Mouse (Mus musculus): ENCODE data around the gene Prr15l. TPM values are rescaled to one million over a fixed set of nuclear protein-coding genes. Genes with fewer than 3 reads are reported as not detected.

The Prr15l gene
- polyA plus RNA-seq, 1 experiment from 2014 or later = 0.19 TPM

DNA sequence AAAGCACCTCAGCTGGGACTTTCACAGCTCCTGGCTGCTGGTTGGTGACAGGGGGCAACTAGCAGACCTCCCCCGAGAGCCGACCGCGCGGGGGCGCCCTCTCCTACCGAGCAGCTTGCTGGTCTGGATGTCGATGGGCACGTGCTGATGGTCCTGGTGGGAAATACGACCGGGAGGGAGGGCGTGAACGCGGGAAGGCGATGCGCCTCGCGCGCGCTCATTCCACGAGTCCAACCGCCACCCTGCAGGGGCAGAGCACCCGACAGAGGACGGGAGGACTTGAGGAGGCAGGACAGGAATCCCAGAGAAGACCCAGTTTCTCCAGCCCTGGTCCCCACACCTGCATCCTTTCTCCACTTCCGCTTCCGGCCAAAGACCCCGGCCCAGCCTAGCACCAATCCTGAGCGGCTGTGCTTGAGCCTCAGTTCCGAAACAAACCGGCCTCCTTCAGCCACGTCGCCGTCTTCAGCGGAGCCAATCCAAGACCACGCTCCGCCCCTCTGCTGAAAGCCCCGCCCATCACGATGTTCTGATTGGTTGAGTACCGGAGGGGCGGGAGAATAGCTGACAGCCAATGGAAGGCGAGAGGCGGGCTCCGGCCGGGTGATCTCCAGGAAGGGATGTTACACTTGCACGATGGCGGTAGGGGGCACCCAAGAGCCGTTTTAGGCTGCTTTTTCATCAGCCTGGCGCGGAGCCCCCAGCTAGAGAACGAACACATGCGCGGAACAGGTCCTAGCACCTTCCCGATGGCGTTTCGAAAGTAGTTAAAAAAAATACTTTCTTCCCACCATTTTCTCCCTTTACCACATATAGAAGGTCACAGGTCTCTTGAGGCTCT is 11.6 kb upstream of the Prr15l start, which contains the start of gene Cdk5rap3:
Gene Cdk5rap3 (minus strand): TSS at position 453 of the 841 bp plus-strand sequence.
- Histone ChIP-seq H3K4me1 (ENCODE audit: control insufficient read depth, insufficient read depth, low read length) (peaks cover 9% of the 10 kb centered on the region), H3K9ac (ENCODE audit: low read length) (peak within 1 kb of the TSS; percentile 75), H3K4me2 (peak within 1 kb of the TSS; percentile 94), H3K27ac (ENCODE audit: low read depth, low read length) (peak within 1 kb of the TSS; percentile 50), H3K9me3 (ENCODE audit: control insufficient read depth, low read length) (no peaks in the 10 kb centered on the region), H3K36me3 (ENCODE audit: control insufficient read depth, insufficient read depth, low read length) (peaks cover 3% of the 10 kb centered on the region; the same call in 1 of the 2 replicates), H3K4me3 (ENCODE audit: low read depth, low read length) (peak within 1 kb of the TSS; percentile 79), H3K27me3 (ENCODE audit: control insufficient read depth, insufficient read depth, low read length) (no peaks in the 10 kb centered on the region)
- WGBS = under 1% methylated on average over 55 of the region's 55 CpGs
- peak; percentile 97 for ATAC-seq (ENCODE audit: low FRiP score)
- DNase-seq (ENCODE audit: low spot score, missing footprints) = peak; percentile 100

GRCm38 (mm10) chr11:96916885-96917396 is 11.0 kb upstream of the Prr15l start:
- Histone ChIP-seq H3K9ac (ENCODE audit: low read length) (no peak overlapping the region), H3K27ac (ENCODE audit: low read depth, low read length) (no peak overlapping the region), H3K4me1 (ENCODE audit: control insufficient read depth, insufficient read depth, low read length) (peaks cover 9% of the 10 kb centered on the region), H3K4me3 (ENCODE audit: low read depth, low read length) (peak overlapping the region; percentile 79; the same call in 1 of the 2 replicates), H3K36me3 (ENCODE audit: control insufficient read depth, insufficient read depth, low read length) (no peaks in the 10 kb centered on the region), H3K4me2 (peak overlapping the region; percentile 29; the same call in 1 of the 2 replicates), H3K27me3 (ENCODE audit: control insufficient read depth, insufficient read depth, low read length) (no peaks in the 10 kb centered on the region), H3K9me3 (ENCODE audit: control insufficient read depth, low read length) (no peaks in the 10 kb centered on the region)
- no peak; the same call in 1 of the 2 replicates for ATAC-seq (ENCODE audit: low FRiP score)
- no peak for DNase-seq (ENCODE audit: low spot score, missing footprints)
- WGBS = 33% methylated on average over 12 of the region's 13 CpGs

DNA sequence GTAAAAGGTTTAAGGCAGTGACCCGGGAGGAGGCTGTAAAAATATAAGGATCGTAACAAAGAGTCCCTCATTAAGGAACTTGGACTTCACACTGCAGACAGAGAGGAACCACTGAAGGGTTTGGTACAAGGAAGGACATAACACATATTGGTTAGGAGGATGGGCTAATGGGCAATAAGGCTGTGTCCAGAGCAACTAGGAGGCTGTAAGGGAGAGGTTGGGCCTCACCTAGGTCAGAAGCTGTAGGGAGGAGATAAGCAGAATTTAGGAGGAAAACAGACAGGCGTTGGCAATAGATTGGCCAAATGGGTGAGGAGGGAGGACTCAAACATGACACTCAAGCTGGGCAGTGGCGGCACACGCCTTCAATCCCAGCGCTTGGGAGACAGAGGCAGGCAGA is 10.5 kb upstream of the Prr15l start:
- DNase-seq (ENCODE audit: low spot score, missing footprints) = no peak
- Histone ChIP-seq H3K36me3 (ENCODE audit: control insufficient read depth, insufficient read depth, low read length) (no peaks in the 10 kb centered on the region), H3K4me1 (ENCODE audit: control insufficient read depth, insufficient read depth, low read length) (peaks cover 9% of the 10 kb centered on the region), H3K9ac (ENCODE audit: low read length) (no peak overlapping the region), H3K9me3 (ENCODE audit: control insufficient read depth, low read length) (no peaks in the 10 kb centered on the region), H3K4me3 (ENCODE audit: low read depth, low read length) (no peak overlapping the region), H3K27me3 (ENCODE audit: control insufficient read depth, insufficient read depth, low read length) (no peaks in the 10 kb centered on the region), H3K4me2 (no peak overlapping the region), H3K27ac (ENCODE audit: low read depth, low read length) (no peak overlapping the region)
- ATAC-seq (ENCODE audit: low FRiP score) = no peak
- WGBS = 87% methylated on average over 6 of the region's 6 CpGs

DNA sequence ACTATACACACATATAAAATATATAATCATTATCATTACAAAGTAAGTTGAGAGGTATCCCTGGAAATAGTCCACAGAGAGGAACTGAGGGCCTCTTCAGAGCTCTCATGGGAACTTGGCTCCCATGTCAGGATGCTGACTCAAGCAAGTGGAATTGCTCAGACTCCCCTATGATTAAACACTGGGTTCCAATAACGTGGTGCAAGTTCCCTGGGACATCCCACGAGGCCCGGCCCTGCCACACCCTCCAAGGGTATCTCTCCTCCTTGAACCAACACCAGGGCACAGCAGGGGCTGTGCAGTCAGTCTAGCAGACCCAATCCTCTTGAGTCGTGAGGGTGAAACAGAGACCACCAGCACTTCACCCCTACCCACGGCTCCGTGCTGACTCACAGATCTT is 8.9 kb upstream of the Prr15l start:
- H3K36me3 ChIP-seq (ENCODE audit: control insufficient read depth, insufficient read depth, low read length) = no peaks in the 10 kb centered on the region
- H3K4me3 ChIP-seq (ENCODE audit: low read depth, low read length) = no peak overlapping the region
- no peak overlapping the region for H3K4me2 ChIP-seq
- DNase-seq (ENCODE audit: low spot score, missing footprints) = no peak
- no peak for ATAC-seq (ENCODE audit: low FRiP score)
- H3K9ac ChIP-seq (ENCODE audit: low read length) = no peak overlapping the region
- no peaks in the 10 kb centered on the region for H3K27me3 ChIP-seq (ENCODE audit: control insufficient read depth, insufficient read depth, low read length)
- H3K4me1 ChIP-seq (ENCODE audit: control insufficient read depth, insufficient read depth, low read length) = peaks cover 9% of the 10 kb centered on the region
- no peaks in the 10 kb centered on the region for H3K9me3 ChIP-seq (ENCODE audit: control insufficient read depth, low read length)
- WGBS = 67% methylated on average over 6 of the region's 6 CpGs
- no peak overlapping the region for H3K27ac ChIP-seq (ENCODE audit: low read depth, low read length)

GRCm38 (mm10) chr11:96924861-96925260 is 3.0 kb upstream of the Prr15l start:
- no peak overlapping the region for H3K4me2 ChIP-seq
- H3K9me3 ChIP-seq (ENCODE audit: control insufficient read depth, low read length) = no peaks in the 10 kb centered on the region
- H3K4me3 ChIP-seq (ENCODE audit: low read depth, low read length) = no peak overlapping the region
- DNase-seq (ENCODE audit: low spot score, missing footprints) (no peak), ATAC-seq (ENCODE audit: low FRiP score) (no peak)
- H3K27ac ChIP-seq (ENCODE audit: low read depth, low read length) = no peak overlapping the region
- WGBS = 85% methylated on average over 11 of the region's 11 CpGs
- no peak overlapping the region for H3K9ac ChIP-seq (ENCODE audit: low read length)
- no peaks in the 10 kb centered on the region for H3K27me3 ChIP-seq (ENCODE audit: control insufficient read depth, insufficient read depth, low read length)
- H3K36me3 ChIP-seq (ENCODE audit: control insufficient read depth, insufficient read depth, low read length) = no peaks in the 10 kb centered on the region
- H3K4me1 ChIP-seq (ENCODE audit: control insufficient read depth, insufficient read depth, low read length) = no peaks in the 10 kb centered on the region

- H3K36me3 ChIP-seq (ENCODE audit: control insufficient read depth, insufficient read depth, low read length) = no peaks in the 10 kb centered on the region
- H3K4me3 ChIP-seq (ENCODE audit: low read depth, low read length) = no peak overlapping the region
- no peaks in the 10 kb centered on the region for H3K27me3 ChIP-seq (ENCODE audit: control insufficient read depth, insufficient read depth, low read length)
- no peak overlapping the region for H3K9ac ChIP-seq (ENCODE audit: low read length)
- ATAC-seq (ENCODE audit: low FRiP score) (no peak), DNase-seq (ENCODE audit: low spot score, missing footprints) (no peak)
- H3K4me1 ChIP-seq (ENCODE audit: control insufficient read depth, insufficient read depth, low read length) = no peaks in the 10 kb centered on the region
- H3K27ac ChIP-seq (ENCODE audit: low read depth, low read length) = no peak overlapping the region
- H3K4me2 ChIP-seq = no peak overlapping the region
- no peaks in the 10 kb centered on the region for H3K9me3 ChIP-seq (ENCODE audit: control insufficient read depth, low read length)
- 85% methylated on average over 12 of the region's 12 CpGs for WGBS
Measured at GRCm38 (mm10) chr11:96925469-96926148, 2.3 kb upstream of the Prr15l start.

- Histone ChIP-seq H3K9ac (ENCODE audit: low read length) (no peak overlapping the region), H3K4me1 (ENCODE audit: control insufficient read depth, insufficient read depth, low read length) (no peaks in the 10 kb centered on the region), H3K27me3 (ENCODE audit: control insufficient read depth, insufficient read depth, low read length) (no peaks in the 10 kb centered on the region), H3K4me2 (no peak overlapping the region), H3K9me3 (ENCODE audit: control insufficient read depth, low read length) (no peaks in the 10 kb centered on the region), H3K4me3 (ENCODE audit: low read depth, low read length) (no peak overlapping the region), H3K36me3 (ENCODE audit: control insufficient read depth, insufficient read depth, low read length) (no peaks in the 10 kb centered on the region), H3K27ac (ENCODE audit: low read depth, low read length) (no peak overlapping the region)
- no peak for ATAC-seq (ENCODE audit: low FRiP score)
- no peak for DNase-seq (ENCODE audit: low spot score, missing footprints)
- WGBS = 82% methylated on average over 5 of the region's 5 CpGs
Measured at GRCm38 (mm10) chr11:96926587-96926986, 1.3 kb upstream of the Prr15l start.

DNA sequence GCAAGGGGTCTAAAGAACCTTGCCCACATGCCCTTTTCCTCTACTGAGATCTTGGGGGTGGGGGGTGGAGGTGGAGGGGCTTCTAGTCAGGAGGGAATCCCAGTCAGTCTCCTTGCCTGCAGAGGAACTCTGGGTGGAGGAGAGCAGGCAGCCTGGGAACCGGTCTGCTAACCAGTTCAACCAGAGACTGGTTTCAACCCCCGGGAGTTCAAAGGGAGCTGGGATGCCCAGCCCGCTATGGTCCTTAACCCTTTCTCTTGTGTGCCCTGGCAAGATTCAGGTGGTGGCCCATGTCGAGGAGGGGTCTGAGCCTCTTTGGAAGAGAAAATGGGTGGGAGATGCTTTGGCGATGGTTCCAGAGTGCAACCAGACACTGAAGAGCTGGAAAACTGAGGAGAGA is 787 bp downstream of the Prr15l start:
- H3K27ac ChIP-seq (ENCODE audit: low read depth, low read length) = no peak overlapping the region
- 5% methylated on average over 5 of the region's 5 CpGs for WGBS
- ATAC-seq (ENCODE audit: low FRiP score) = no peak

More for the DNA sequence above, 787 bp downstream of the Prr15l start:
- H3K4me3 ChIP-seq (ENCODE audit: low read depth, low read length) = no peak overlapping the region
- H3K27me3 ChIP-seq (ENCODE audit: control insufficient read depth, insufficient read depth, low read length) = no peaks in the 10 kb centered on the region
- no peak for DNase-seq (ENCODE audit: low spot score, missing footprints)
- H3K9ac ChIP-seq (ENCODE audit: low read length) = no peak overlapping the region
- H3K4me1 ChIP-seq (ENCODE audit: control insufficient read depth, insufficient read depth, low read length) = no peaks in the 10 kb centered on the region
- no peak overlapping the region for H3K4me2 ChIP-seq
- H3K36me3 ChIP-seq (ENCODE audit: control insufficient read depth, insufficient read depth, low read length) = no peaks in the 10 kb centered on the region
- H3K9me3 ChIP-seq (ENCODE audit: control insufficient read depth, low read length) = no peaks in the 10 kb centered on the region

Measured in midbrain, embryonic 11.5 days (tissue).